Mouse (Mus musculus) layer of hippocampus, adult 2 months (tissue): ENCODE measurements around the gene Gm7929. TPM values are rescaled to one million over a fixed set of nuclear protein-coding genes. Genes with fewer than 3 reads are reported as not detected.
A peak's percentile ranks its signal among the peaks of the same experiment; 100 is the strongest.
"Not testable (repeated sequence)": the region's sequence is repeated elsewhere in the genome, so short reads cannot be mapped to it uniquely, and the experiment has no call there.

Source experiments
- DNase-seq, 2 experiments: peaks; one replicate each; pipeline ENCODE4 v3.0.0; 2022; ENCODE audit warnings: low spot score in 2 of 2
- H3K27ac ChIP-seq: fragments of 200-600 bp; 2 replicates; pipeline ENCODE4 v1.8.1; 2022
- H3K4me3 ChIP-seq: fragments of 200-600 bp; 2 replicates; pipeline ENCODE4 v1.8.1; 2022; ENCODE audit warnings: mild to moderate bottlenecking
- long read RNA-seq, 2 experiments: library from polyadenylated mRNA; stranded (forward); transcript quantifications; one replicate each; pipeline ENCODE4 v2.0.0; 2021; ENCODE audit warnings: borderline mapping rate in 2 of 2
- total RNA-seq, 2 experiments: library from RNA; stranded (reverse); gene quantifications; 2 replicates each; pipeline ENCODE4 v1.2.3; 2021

Gene Gm7929
- not detected for total RNA-seq
- long read RNA-seq, experiment 1: 0 reads
- long read RNA-seq, experiment 2: 0 reads

- H3K27ac ChIP-seq, DNase-seq, H3K4me3 ChIP-seq: not testable (repeated sequence)
Measured at GRCm38 (mm10) chr14:41750514-41750913, at the start of gene Gm7929. Gm7929 (minus strand) TSS chr14:41750614.

DNA sequence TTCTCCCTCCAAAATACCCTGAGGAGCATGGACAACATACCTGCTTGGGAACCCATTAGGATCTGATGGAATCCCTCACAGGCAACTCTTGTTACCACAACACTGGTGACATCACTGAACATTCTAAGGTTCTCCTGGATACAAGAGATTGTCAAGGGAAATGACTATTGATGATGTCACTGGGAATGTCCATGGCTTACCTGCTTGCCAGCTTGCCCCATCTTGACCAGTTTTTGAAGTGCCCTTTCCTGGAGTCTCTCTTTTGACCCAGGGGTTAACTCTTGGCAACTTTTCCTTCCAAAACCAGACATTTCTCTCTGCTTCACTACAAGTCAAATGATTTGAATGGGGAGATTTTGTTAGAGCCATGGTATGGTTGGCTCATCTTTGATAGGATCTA, 21.9 kb upstream of the Gm7929 start, which contains the start of gene Gm47189:
Gm47189 (minus strand) TSS at position 101 of the 400 bp plus-strand sequence.
- not testable (repeated sequence) for H3K27ac ChIP-seq, H3K4me3 ChIP-seq, DNase-seq

- peak in 1 of 2 experiments; percentile 8 for DNase-seq
- not testable (repeated sequence) for H3K4me3 ChIP-seq, H3K27ac ChIP-seq
Measured at GRCm38 (mm10) chr14:41755931-41756330, 5.5 kb upstream of the Gm7929 start.

DNA sequence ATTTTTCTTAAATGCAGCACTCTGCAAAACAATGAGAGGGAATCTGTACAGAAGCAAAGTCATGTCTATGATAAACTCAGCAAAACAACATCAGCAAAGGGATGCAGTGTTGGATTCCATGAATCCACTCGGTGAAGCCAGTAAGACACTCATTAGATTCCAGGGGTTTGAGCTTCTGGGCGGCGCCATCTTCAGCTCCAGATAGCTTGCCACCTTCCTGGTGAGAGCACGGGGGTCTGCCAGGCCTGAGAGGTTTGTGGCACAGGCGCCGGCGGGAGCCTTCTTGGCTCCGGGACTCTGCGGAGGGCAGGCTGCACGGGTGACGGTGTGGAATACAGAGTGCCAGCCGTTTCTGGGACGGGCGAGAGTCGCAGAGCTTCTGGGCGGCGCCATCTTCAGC, 27.0 kb downstream of the Gm7929 start:
- not testable (repeated sequence) for H3K27ac ChIP-seq, DNase-seq, H3K4me3 ChIP-seq

DNA sequence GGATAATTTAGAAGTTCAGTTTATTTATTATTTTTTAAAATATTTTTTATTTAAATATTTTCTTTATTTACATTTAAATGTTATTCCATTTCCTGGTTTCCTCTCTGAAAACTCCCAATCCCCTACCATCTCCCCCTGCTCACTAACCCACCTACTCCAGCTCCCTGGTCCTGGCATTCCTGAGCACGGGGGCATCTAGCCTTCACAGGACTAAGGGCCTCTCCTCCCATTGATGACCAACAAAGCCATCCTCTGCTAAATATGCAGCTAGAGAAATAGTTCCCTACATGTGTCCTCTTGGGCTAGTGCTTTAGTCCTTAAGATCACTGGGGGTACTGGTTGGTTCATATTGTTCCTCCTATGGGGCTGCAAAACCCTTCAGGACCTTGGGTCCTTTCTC, 33.2 kb downstream of the Gm7929 start:
- DNase-seq, H3K27ac ChIP-seq, H3K4me3 ChIP-seq: not testable (repeated sequence)

DNA sequence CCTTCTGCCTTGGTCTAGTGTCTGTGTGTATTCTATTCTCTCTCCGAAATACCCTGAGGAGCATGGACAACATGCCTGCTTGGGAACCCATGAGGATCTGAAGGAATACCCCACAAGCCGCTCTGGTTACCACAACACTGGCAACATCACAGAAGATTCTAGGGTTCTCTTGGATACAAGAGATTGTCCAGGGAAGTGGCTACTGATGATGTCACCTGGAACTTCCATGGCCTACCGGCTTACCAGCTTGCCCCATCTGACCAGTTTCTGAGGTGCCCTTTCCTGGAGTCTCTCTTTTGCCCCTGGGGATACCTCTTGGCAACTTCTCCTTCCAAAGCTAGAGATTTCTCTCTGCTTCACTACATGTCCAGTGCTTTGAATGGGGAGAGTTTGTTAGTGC, 48.6 kb downstream of the Gm7929 start, which contains the start of gene Gm8068:
Gm8068 (minus strand) TSS at position 101 of the 400 bp plus-strand sequence.
- H3K27ac ChIP-seq, H3K4me3 ChIP-seq, DNase-seq: not testable (repeated sequence)

Other genes starting within 250 kb of the Gm7929 start
- gene Gm7970, start 195.0 kb downstream of the Gm7929 start, total RNA-seq: not detected
- 1 to 10 TPM in 1 of 2 experiments, not detected in 1; 1.4 TPM for gene 1700049E17Rik2, start 177.4 kb downstream of the Gm7929 start, total RNA-seq
- not detected for gene Gm3072, start 126.0 kb downstream of the Gm7929 start, total RNA-seq
- under 1 TPM in 1 of 2 experiments, not detected in 1; 1.00 TPM for gene Gm3676, start 104.1 kb downstream of the Gm7929 start, total RNA-seq
- not detected for gene Gm8068, start 48.7 kb downstream of the Gm7929 start, total RNA-seq
- gene Gm47189, start 21.8 kb upstream of the Gm7929 start, total RNA-seq: not detected
- not detected for gene Gm7980, start 156.7 kb upstream of the Gm7929 start, total RNA-seq
- gene 1700049E17Rik1, start 174.3 kb upstream of the Gm7929 start, total RNA-seq: not detected
- not detected for gene 1700024B05Rik, start 193.4 kb upstream of the Gm7929 start, total RNA-seq
- not detected for gene Gm6401, start 217.3 kb upstream of the Gm7929 start, total RNA-seq
- under 1 TPM; 0.88 to 1.00 TPM for gene Gm3543, start 232.7 kb upstream of the Gm7929 start, total RNA-seq